Mouse (Mus musculus) testis, adult 2 months (tissue): Measurements from ENCODE around the gene Exoc5. TPM values are rescaled to one million over a fixed set of nuclear protein-coding genes. Genes with fewer than 3 reads are reported as not detected.

Source experiments
- H3K27ac ChIP-seq: fragments of 200-500 bp; 2 replicates; pipeline ENCODE4 v1.5.1; 2012; ENCODE audit warnings: low read depth, low read length; ENCODE audit not compliant: control insufficient read depth, insufficient read depth
- H3K27me3 ChIP-seq: fragments of 200-500 bp; 2 replicates; pipeline ENCODE4 v1.6.1; 2012; ENCODE audit warnings: mild to moderate bottlenecking, low read length, moderate library complexity; ENCODE audit not compliant: control insufficient read depth, insufficient read depth
- H3K36me3 ChIP-seq: fragments of 200-500 bp; 2 replicates; pipeline ENCODE4 v1.6.1; 2012; ENCODE audit warnings: mild to moderate bottlenecking, low read length; ENCODE audit not compliant: control insufficient read depth, insufficient read depth
- H3K4me1 ChIP-seq: fragments of 200-500 bp; 2 replicates; pipeline ENCODE4 v1.6.1; 2012; ENCODE audit warnings: low read length; ENCODE audit not compliant: control insufficient read depth, insufficient read depth
- H3K4me3 ChIP-seq: fragments of 200-500 bp; 2 replicates; pipeline ENCODE4 v1.5.1; 2012; ENCODE audit warnings: low read depth, mild to moderate bottlenecking, low read length, moderate library complexity, mixed read lengths; ENCODE audit not compliant: control insufficient read depth
- CTCF ChIP-seq: fragments of 200-500 bp; IDR thresholded peaks from 2 replicates; pipeline ENCODE4 v1.5.1; 2012; ENCODE audit warnings: low read depth, mild to moderate bottlenecking, inconsistent platforms, low read length, moderate library complexity; ENCODE audit not compliant: control insufficient read depth, insufficient read depth, insufficient replicate concordance
- POLR2A ChIP-seq: fragments of 200-500 bp; IDR thresholded peaks from 2 replicates; pipeline ENCODE4 v1.6.1; 2012; ENCODE audit warnings: low read depth, mild to moderate bottlenecking, inconsistent platforms, low read length, moderate library complexity; ENCODE audit not compliant: control insufficient read depth
- polyA plus RNA-seq: library from polyadenylated mRNA; depleted of rRNA; stranded (reverse); fragments of >200 nt; gene quantifications from 2 replicates; pipeline ENCODE4 v1.2.3, GENCODE M21; 2012

The Exoc5 gene
- polyA plus RNA-seq, 1 experiment, result 4.1 TPM

DNA sequence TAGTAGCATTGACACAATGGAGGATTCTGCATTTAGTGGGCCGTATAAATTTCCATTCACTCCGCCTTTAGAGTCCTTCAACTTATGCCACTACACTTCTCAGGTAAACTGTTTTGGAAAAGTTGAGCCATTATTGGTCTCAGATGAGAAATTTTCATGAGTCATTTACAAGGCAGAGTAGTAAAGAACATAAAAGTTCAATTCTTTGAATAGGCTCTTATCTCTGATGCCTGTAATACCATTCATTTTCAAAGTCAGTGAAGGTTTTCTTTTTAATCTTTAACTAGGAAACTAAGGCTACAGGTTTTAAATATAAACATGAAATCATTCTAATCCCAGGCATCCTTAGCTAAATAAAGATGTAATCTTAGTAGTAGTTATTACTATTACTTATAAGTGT, 12.4 kb upstream of the Exoc5 start:
- Histone ChIP-seq H3K27me3 (no peaks in the 10 kb centered on the region), H3K36me3 (no peaks in the 10 kb centered on the region; the same call in 1 of the 2 replicates)

DNA sequence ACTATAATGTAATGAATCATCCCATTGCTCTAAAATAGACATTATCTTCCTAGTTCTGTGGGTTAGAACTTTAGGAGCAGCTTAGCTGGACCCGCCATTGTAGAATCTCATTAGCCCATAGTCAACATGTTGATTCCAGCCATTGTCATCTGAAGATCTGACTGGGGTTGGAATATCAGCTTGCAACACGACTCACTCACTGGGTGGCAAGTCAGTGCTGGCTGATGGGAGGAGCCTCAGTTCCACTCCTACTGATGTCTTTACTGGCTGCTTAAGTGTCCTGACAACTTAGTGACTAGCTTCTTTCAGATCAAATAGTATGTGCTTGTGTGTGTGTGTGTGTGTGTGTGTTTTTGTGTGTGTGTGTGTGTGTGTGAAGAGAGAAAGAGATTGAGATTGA, 7.9 kb upstream of the Exoc5 start:
- H3K27me3 ChIP-seq, result no peaks in the 10 kb centered on the region
- H3K36me3 ChIP-seq, result no peaks in the 10 kb centered on the region
- TF ChIP-seq POLR2A (no peak), CTCF (no peak)
- H3K27ac ChIP-seq, result no peak overlapping the region
- no peaks in the 10 kb centered on the region for H3K4me1 ChIP-seq
- no peak overlapping the region for H3K4me3 ChIP-seq

More for the DNA sequence above, 12.4 kb upstream of the Exoc5 start:
- no peaks in the 10 kb centered on the region for H3K4me1 ChIP-seq
- no peak overlapping the region for H3K4me3 ChIP-seq
- no peak overlapping the region for H3K27ac ChIP-seq
- no peak for TF ChIP-seq POLR2A
- no peak for TF ChIP-seq CTCF

DNA sequence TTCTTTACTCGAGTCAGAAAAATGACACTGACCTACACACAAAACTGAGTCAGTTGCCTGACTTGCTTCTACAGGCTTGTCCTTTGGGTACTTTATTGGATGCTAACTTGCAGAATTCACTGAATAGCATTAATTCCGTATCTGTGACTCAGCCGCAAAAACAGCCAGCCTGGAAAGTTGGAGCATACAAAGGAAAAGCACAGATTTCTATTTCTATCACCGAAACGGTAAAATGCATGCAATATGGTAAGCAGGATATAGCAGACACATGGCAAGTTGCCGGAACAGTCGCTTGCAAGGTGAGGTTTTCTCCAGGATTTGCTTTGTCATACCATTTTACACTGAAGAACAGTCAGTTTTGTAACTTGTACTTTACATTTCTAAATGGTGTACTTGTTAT, 7.4 kb upstream of the Exoc5 start:
- Histone ChIP-seq H3K36me3 (no peaks in the 10 kb centered on the region), H3K4me1 (no peaks in the 10 kb centered on the region), H3K27me3 (no peaks in the 10 kb centered on the region), H3K4me3 (no peak overlapping the region), H3K27ac (no peak overlapping the region)
- no peak for TF ChIP-seq CTCF

DNA sequence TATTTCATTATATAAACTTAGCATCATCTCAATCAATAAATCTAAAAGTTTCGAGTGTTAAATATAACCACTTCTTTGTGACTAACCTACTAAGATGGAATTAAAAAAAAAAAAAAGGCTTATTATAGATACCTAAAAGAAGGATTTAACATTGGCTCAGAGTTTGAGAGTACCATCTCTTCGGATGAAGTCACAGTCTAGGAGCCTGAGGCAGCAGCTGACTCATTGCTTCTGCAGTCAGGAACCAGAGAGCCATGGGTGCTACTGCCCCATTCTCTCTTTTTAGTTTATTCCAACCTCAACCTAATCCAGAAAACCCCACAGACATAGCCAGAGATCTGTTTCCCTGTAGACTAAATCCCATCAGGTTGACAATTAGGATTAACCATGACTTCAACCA, 6.4 kb upstream of the Exoc5 start:
- TF ChIP-seq POLR2A, result no peak
- no peak for TF ChIP-seq CTCF
- no peak overlapping the region for H3K27ac ChIP-seq
- no peaks in the 10 kb centered on the region for H3K4me1 ChIP-seq
- no peaks in the 10 kb centered on the region for H3K36me3 ChIP-seq
- H3K27me3 ChIP-seq, result no peaks in the 10 kb centered on the region
- H3K4me3 ChIP-seq, result no peak overlapping the region

DNA sequence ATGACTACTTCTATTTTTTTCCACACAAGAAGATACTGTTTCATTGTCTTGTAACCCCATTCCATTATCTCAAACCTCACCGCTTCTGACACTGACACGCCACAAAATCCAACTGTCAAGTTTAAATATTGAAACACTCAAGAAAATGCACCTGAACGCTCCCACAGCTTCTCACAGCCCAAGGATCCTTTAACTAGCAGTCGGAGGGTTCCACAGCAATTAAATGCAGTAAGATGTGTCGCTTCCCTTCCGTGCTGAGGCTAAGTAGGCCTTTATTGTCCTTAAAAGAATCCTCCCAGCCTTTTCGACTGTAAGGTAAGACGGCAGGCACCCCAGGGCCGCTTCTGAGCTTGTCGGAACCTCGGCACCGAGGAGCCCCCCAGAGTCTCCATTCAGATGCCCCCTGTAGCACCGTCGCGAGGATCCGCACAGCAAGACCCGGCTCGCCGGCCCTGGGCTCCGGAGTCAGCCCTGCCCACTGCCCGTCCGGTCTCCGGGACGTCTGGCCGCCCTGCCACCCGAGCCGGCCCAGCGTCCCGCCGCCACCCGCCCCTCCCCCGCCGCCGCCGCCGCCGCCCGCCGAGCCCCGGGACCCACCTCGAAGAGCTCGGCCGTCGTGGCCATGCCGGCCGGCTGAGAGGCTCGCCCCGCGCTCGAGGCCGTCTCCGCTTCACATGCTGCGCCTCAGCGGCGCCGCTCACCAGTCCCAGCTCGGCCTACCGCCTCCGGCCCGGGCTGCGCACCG, 752 bp downstream of the Exoc5 start, which contains the start of gene Ap5m1:
TSS of gene Ap5m1 (plus strand) at position 569 of the 745 bp plus-strand sequence.
- TF ChIP-seq POLR2A, result no peak
- Histone ChIP-seq H3K36me3 (no peaks in the 10 kb centered on the region), H3K4me3 (peak within 1 kb of the TSS; percentile 89), H3K4me1 (no peaks in the 10 kb centered on the region), H3K27me3 (no peaks in the 10 kb centered on the region), H3K27ac (peak within 1 kb of the TSS; percentile 87)

DNA sequence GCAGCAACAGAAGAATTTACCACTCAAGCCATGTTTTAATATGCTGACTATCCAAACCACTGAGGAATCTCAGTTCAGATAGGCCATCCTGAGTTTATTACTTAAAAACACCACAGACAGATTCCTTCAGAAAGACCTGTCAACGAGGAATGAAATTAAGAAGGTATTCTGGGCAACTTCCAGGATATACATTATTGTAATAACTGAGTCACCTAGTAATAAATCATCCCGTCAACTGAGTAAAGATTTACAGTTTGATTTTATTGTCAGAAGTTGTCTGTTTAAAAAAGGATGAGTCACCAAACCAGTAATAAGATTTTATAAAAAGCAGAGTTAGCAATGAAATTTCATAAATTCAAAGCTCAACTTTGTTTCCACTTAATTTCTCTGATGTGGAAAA, 2.6 kb downstream of the Exoc5 start:
- Histone ChIP-seq H3K27me3 (no peaks in the 10 kb centered on the region), H3K27ac (no peak overlapping the region), H3K4me1 (no peaks in the 10 kb centered on the region), H3K36me3 (no peaks in the 10 kb centered on the region), H3K4me3 (no peak overlapping the region)
- TF ChIP-seq CTCF (no peak), POLR2A (no peak)

DNA sequence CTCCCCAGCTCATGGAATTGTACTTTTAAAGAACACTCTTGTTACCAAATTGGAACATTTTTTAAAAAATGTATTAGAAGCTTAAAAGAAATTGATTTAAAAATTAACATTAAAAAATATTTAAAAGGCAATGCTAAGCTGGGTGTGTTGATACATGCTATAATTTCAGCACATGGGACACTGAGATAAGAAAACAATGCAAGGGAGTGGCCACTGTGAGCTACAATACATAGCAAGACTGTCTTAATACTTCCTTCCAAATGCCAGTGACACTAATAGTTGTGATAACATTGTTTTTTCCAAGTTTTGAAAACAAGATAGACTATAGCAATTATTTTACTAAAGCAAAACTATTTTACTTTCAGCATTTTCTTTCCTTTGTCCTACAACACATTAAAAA, 17.0 kb downstream of the Exoc5 start:
- no peaks in the 10 kb centered on the region for H3K27me3 ChIP-seq
- TF ChIP-seq POLR2A (no peak), CTCF (no peak)
- no peaks in the 10 kb centered on the region for H3K36me3 ChIP-seq
- no peak overlapping the region for H3K4me3 ChIP-seq
- H3K4me1 ChIP-seq, result no peaks in the 10 kb centered on the region
- no peak overlapping the region for H3K27ac ChIP-seq
